Mouse (Mus musculus): ENCODE measurements around the gene Usp22. TPM values are rescaled to one million over a fixed set of nuclear protein-coding genes. Genes with fewer than 3 reads are reported as not detected.

Usp22 gene
- 45.9 TPM for polyA plus RNA-seq (2014; fragmentation: Illumina TruSeq; extraction: RNeasy Lipid Tissue Mini Kit (QIAGEN cat#74804))

DNA sequence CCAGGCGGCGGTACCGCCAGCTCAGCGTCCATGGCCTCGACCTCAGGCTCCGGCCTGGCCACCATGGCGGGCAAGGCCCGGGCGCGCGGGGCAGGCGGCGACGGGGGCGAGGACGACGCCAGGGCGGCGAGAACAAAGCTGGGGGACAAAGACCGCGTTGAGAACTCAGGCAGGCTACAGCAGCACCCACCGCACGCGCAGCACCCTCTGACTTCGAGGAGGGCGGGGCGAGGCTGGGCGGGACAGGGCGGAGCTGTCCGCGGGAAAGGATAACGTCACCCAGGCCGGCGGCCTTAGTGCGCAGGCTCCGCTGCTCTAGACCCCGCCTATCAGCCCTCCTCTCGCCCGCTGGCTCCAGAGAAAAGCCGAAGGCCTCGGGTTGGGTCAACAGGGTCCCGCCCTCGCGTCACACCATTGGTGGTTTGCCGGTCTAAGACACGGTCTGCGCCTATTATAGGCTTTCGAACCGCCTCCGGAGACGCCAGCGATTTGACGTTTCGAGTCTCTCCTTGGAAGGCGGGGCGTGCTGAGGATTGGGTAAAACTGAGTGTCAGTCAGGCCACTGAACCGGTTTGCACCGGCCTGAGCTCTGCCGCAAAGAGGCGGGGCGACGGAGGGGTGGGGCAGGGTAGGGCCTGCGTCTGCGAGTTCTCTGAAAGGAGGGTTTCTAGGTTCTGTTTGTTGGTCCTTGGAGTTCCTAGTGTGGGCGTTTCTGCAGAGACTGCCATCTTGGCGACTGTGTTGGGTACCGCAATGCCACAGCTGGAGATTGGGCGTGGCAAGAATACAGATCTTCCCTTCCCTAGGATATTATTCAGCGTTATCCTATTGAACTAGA is at the start of gene Usp22:
Gene Usp22, minus strand, starts transcription at position 235 of the 838 bp plus-strand sequence.

DNA sequence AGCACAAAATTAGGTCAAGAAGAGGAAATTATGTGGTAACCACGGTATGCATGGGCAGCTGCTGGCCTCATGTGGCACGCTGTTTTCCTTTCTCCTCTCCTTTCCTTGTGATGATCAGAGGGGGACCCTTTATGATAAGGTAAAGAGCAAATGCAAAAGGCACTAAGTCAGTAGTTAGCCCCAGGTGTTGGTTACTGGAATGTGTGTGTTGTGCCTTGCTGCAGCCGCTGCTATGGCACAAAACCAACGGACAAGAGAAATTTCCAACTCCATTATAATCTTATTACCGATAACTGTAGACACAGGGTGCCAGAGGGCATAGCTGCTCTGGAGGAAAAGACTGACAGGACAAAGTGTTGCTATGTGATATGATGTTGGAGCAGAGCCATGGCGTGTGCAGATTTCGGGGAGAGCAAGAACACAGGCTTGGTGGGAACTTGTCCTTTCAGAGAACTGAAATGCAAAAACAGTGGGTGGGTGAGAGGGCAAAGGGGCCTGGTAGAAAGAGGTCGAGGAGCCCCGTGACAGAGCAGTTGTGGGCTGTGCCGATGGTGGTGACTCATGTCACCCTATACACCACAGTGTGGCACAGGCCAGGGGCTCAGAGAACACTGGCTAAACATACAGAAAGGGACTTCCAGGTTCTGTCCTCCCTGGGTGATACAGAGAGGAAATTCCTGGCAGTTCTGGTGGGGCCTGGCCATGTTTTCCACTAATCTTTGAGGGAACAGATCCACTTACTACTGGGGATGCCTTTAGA is 32.8 kb upstream of the Usp22 start, which contains the start of gene Aldh3a1:
Gene Aldh3a1, plus strand, starts transcription at position 51 of the 760 bp plus-strand sequence.

DNA sequence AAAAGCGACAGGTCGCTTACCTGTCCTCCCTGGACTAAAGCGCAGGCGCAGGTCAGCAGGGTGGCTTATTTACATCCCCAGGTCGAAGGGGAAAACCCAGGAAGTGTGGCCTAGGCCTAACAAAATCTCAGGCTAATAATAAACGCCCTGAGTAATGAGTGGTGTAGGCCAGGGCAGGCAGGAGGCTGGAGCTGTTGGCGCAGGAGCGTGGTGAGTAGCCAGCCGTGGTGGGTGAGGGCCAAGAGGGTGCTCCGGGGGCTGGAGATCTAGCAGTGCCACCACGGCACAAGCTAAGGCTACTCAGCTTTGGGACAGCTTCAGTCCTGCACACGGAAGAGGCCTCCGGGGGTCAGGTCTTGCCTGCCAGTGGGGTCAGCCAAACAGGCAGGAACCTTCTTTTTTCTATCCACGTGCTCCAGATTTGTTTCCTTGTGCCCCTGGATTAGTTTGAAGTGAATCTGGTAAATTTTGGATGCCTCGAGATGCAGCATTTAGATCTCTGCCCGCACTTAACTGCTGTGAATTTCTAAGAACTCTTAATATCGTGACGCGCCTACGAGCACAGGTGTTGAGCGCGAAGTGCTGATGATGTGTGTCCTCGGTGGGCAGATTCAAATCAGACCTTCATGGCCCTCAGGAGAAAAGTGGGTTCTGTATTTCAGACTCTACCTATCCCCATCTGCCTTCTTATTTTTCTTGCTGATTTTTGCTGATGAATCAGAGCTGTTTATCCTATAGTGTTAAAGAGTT is 48.1 kb downstream of the Usp22 start, which contains the start of gene Tnfrsf13b:
Gene Tnfrsf13b, plus strand, starts transcription at position 150 of the 750 bp plus-strand sequence.

Other genes starting within 250 kb of the Usp22 start
- 4.8 TPM for gene Map2k3, start 243.0 kb downstream of the Usp22 start, polyA plus RNA-seq (2014; fragmentation: Illumina TruSeq; extraction: RNeasy Lipid Tissue Mini Kit (QIAGEN cat#74804))
- not detected for gene Kcnj12, start 152.5 kb downstream of the Usp22 start, polyA plus RNA-seq (2014; fragmentation: Illumina TruSeq; extraction: RNeasy Lipid Tissue Mini Kit (QIAGEN cat#74804))
- 2.0 TPM for gene Tnfrsf13b, start 48.3 kb downstream of the Usp22 start, polyA plus RNA-seq (2014; fragmentation: Illumina TruSeq; extraction: RNeasy Lipid Tissue Mini Kit (QIAGEN cat#74804))
- 0.26 TPM for gene Aldh3a1, start 32.5 kb upstream of the Usp22 start, polyA plus RNA-seq (2014; fragmentation: Illumina TruSeq; extraction: RNeasy Lipid Tissue Mini Kit (QIAGEN cat#74804))
- 76.1 TPM for gene Aldh3a2, start 92.4 kb upstream of the Usp22 start, polyA plus RNA-seq (2014; fragmentation: Illumina TruSeq; extraction: RNeasy Lipid Tissue Mini Kit (QIAGEN cat#74804))
- gene Slc47a2, start 167.8 kb upstream of the Usp22 start, polyA plus RNA-seq (2014; fragmentation: Illumina TruSeq; extraction: RNeasy Lipid Tissue Mini Kit (QIAGEN cat#74804)), result 0.17 TPM
- gene Slc47a1, start 203.3 kb upstream of the Usp22 start, polyA plus RNA-seq (2014; fragmentation: Illumina TruSeq; extraction: RNeasy Lipid Tissue Mini Kit (QIAGEN cat#74804)), result 4.0 TPM